Mouse (Mus musculus): Measurements from ENCODE around the gene Asl. TPM values are rescaled to one million over a fixed set of nuclear protein-coding genes. Genes with fewer than 3 reads are reported as not detected.

Asl gene
- polyA plus RNA-seq, 1 experiment, result 40.4 TPM

- Histone ChIP-seq H3K27ac (ENCODE audit: control insufficient read depth, insufficient read depth, low read length) (no peak overlapping the region), H3K4me1 (replicated peaks; ENCODE audit: control insufficient read depth, insufficient read depth, low read length) (no peaks in the 10 kb centered on the region), H3K27me3 (ENCODE audit: control insufficient read depth, insufficient read depth, low read length) (no peaks in the 10 kb centered on the region), H3K36me3 (ENCODE audit: control insufficient read depth, insufficient read depth, low read length) (peaks cover 11% of the 10 kb centered on the region), H3K4me3 (ENCODE audit: control insufficient read depth, insufficient read depth, low read length) (no peak overlapping the region)
- TF ChIP-seq CTCF (IDR thresholded peaks at IDR 0.05; ENCODE audit: borderline replicate concordance, control insufficient read depth, extremely low read depth, insufficient read depth, low read length, poor library complexity) (no peak), POLR2A (IDR thresholded peaks at IDR 0.05; ENCODE audit: control insufficient read depth, extremely low read depth, insufficient read depth, low read length, poor library complexity) (no peak)
- 97% methylated on average over 14 of the region's 14 CpGs for WGBS
- DNase-seq, result no peak
Observed at GRCm38 (mm10) chr5:129993374-129993773, 35.7 kb downstream of the Asl start.

GRCm38 (mm10) chr5:129991898-129992297 lies 37.1 kb downstream of the Asl start:
- H3K27me3 ChIP-seq (ENCODE audit: control insufficient read depth, insufficient read depth, low read length), result no peaks in the 10 kb centered on the region
- WGBS, result 95% methylated on average over 5 of the region's 5 CpGs
- no peak overlapping the region for H3K27ac ChIP-seq (ENCODE audit: control insufficient read depth, insufficient read depth, low read length)
- peaks cover 11% of the 10 kb centered on the region for H3K36me3 ChIP-seq (ENCODE audit: control insufficient read depth, insufficient read depth, low read length)
- no peak for TF ChIP-seq POLR2A (IDR thresholded peaks at IDR 0.05; ENCODE audit: control insufficient read depth, extremely low read depth, insufficient read depth, low read length, poor library complexity)
- TF ChIP-seq CTCF (IDR thresholded peaks at IDR 0.05; ENCODE audit: borderline replicate concordance, control insufficient read depth, extremely low read depth, insufficient read depth, low read length, poor library complexity), result no peak
- H3K4me1 ChIP-seq (replicated peaks; ENCODE audit: control insufficient read depth, insufficient read depth, low read length), result no peaks in the 10 kb centered on the region
- no peak overlapping the region for H3K4me3 ChIP-seq (ENCODE audit: control insufficient read depth, insufficient read depth, low read length)
- DNase-seq, result no peak

DNA sequence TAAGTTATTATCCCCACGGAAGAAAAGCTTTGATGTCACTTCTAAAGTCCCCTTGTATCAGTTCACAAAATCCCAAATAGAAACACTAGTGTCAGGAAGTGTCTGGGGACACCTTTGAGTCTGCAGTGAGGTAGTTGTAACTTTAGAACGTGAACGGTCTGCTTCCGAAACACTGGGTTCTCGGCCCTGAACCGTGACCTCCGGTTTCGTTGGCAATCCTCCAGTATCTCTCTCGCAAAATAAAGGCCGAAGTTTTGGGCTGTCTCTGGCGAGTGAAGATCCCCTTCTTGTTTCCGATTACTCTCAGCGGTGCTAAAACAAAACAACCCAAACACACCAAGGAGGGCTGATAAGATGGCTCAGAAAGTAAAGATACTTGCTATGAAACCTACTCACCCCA lies 39.7 kb downstream of the Asl start:
- WGBS, result 87% methylated on average over 13 of the region's 13 CpGs
- Histone ChIP-seq H3K27me3 (ENCODE audit: control insufficient read depth, insufficient read depth, low read length) (no peaks in the 10 kb centered on the region), H3K36me3 (ENCODE audit: control insufficient read depth, insufficient read depth, low read length) (peaks cover 11% of the 10 kb centered on the region), H3K27ac (ENCODE audit: control insufficient read depth, insufficient read depth, low read length) (no peak overlapping the region), H3K4me1 (replicated peaks; ENCODE audit: control insufficient read depth, insufficient read depth, low read length) (no peaks in the 10 kb centered on the region), H3K4me3 (ENCODE audit: control insufficient read depth, insufficient read depth, low read length) (no peak overlapping the region)
- DNase-seq, result no peak
- TF ChIP-seq CTCF (IDR thresholded peaks at IDR 0.05; ENCODE audit: borderline replicate concordance, control insufficient read depth, extremely low read depth, insufficient read depth, low read length, poor library complexity) (no peak), POLR2A (IDR thresholded peaks at IDR 0.05; ENCODE audit: control insufficient read depth, extremely low read depth, insufficient read depth, low read length, poor library complexity) (no peak)

DNA sequence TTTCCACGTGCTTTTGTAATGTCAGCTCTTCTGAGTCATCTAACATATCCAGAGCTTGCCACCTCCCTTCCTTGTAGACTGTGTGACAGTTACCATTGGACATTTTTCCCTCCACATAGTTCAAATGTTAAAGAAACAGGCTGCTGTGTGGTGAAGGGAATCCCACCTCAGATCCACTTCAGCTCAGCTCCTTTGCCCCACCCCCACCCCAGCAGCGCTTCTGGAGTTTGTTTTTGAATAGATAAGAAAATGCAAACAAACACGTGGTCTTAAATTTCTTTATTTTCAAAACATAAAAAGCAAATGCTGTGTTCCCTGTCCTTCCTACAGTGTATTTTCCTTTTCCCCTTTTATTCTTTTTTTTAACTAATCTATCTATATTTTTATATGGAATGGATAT lies 48.8 kb downstream of the Asl start:
- Histone ChIP-seq H3K27me3 (ENCODE audit: control insufficient read depth, insufficient read depth, low read length) (no peaks in the 10 kb centered on the region), H3K27ac (ENCODE audit: control insufficient read depth, insufficient read depth, low read length) (no peak overlapping the region), H3K4me1 (replicated peaks; ENCODE audit: control insufficient read depth, insufficient read depth, low read length) (no peaks in the 10 kb centered on the region), H3K4me3 (ENCODE audit: control insufficient read depth, insufficient read depth, low read length) (no peak overlapping the region), H3K36me3 (ENCODE audit: control insufficient read depth, insufficient read depth, low read length) (0 out of 2 replicates have a peak, but pooled peaks cover 3% of the 10 kb centered on the region)
- TF ChIP-seq CTCF (IDR thresholded peaks at IDR 0.05; ENCODE audit: borderline replicate concordance, control insufficient read depth, extremely low read depth, insufficient read depth, low read length, poor library complexity) (no peak), POLR2A (IDR thresholded peaks at IDR 0.05; ENCODE audit: control insufficient read depth, extremely low read depth, insufficient read depth, low read length, poor library complexity) (no peak)
- DNase-seq, result no peak
- WGBS, result 97% methylated on average over 3 of the region's 3 CpGs

DNA sequence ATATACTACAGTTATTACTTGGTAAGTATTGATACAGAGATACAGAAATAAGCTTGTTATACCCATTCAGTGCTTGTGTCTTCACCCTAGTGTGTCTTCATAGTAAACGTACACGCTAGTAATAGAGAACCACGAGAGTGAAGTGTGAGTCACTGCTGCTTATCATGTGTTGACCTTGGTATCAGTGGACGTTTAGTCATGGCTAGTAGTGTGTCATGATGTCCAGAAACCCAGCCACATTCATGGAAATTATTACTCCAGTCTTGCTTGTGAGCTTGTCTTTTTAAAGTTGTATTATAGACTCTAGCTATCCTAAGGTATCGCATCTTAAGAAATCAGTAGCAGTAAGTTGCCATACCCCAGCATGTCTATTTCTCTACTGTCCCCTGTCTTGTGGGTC lies 50.4 kb downstream of the Asl start:
- H3K27ac ChIP-seq (ENCODE audit: control insufficient read depth, insufficient read depth, low read length), result no peak overlapping the region
- no peak for TF ChIP-seq POLR2A (IDR thresholded peaks at IDR 0.05; ENCODE audit: control insufficient read depth, extremely low read depth, insufficient read depth, low read length, poor library complexity)
- no peak for TF ChIP-seq CTCF (IDR thresholded peaks at IDR 0.05; ENCODE audit: borderline replicate concordance, control insufficient read depth, extremely low read depth, insufficient read depth, low read length, poor library complexity)
- H3K27me3 ChIP-seq (ENCODE audit: control insufficient read depth, insufficient read depth, low read length), result no peaks in the 10 kb centered on the region
- no peaks in the 10 kb centered on the region for H3K4me1 ChIP-seq (replicated peaks; ENCODE audit: control insufficient read depth, insufficient read depth, low read length)
- H3K4me3 ChIP-seq (ENCODE audit: control insufficient read depth, insufficient read depth, low read length), result no peak overlapping the region
- DNase-seq, result no peak
- 0 out of 2 replicates have a peak, but pooled peaks cover 3% of the 10 kb centered on the region for H3K36me3 ChIP-seq (ENCODE audit: control insufficient read depth, insufficient read depth, low read length)
- WGBS, result 95% methylated on average over 5 of the region's 5 CpGs

DNA sequence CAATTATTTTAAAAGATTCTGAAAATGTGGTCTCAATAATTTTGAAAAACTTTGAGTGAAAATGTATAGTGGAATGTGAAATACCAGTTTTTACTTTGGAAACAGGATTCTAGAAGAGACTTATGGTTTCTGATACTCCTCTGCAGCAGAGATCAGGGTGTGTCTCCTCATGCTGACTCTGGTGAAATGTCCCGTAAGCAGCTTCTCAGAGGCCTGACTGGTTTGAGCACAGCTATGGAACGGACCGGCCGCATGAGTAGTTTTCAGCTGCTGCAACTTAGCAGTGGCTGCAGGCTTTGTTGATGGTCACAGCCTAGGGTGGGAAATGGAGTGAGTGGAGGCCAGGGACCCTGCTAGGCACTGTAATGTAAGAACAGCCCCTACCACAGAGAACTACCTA lies 51.3 kb downstream of the Asl start:
- no peak for DNase-seq
- H3K27ac ChIP-seq (ENCODE audit: control insufficient read depth, insufficient read depth, low read length), result no peak overlapping the region
- no peaks in the 10 kb centered on the region for H3K4me1 ChIP-seq (replicated peaks; ENCODE audit: control insufficient read depth, insufficient read depth, low read length)
- 0 out of 2 replicates have a peak, but pooled peaks cover under 1% of the 10 kb centered on the region for H3K36me3 ChIP-seq (ENCODE audit: control insufficient read depth, insufficient read depth, low read length)
- no peak overlapping the region for H3K4me3 ChIP-seq (ENCODE audit: control insufficient read depth, insufficient read depth, low read length)
- 96% methylated on average over 4 of the region's 4 CpGs for WGBS
- TF ChIP-seq POLR2A (IDR thresholded peaks at IDR 0.05; ENCODE audit: control insufficient read depth, extremely low read depth, insufficient read depth, low read length, poor library complexity) (no peak), CTCF (IDR thresholded peaks at IDR 0.05; ENCODE audit: borderline replicate concordance, control insufficient read depth, extremely low read depth, insufficient read depth, low read length, poor library complexity) (no peak)
- no peaks in the 10 kb centered on the region for H3K27me3 ChIP-seq (ENCODE audit: control insufficient read depth, insufficient read depth, low read length)

DNA sequence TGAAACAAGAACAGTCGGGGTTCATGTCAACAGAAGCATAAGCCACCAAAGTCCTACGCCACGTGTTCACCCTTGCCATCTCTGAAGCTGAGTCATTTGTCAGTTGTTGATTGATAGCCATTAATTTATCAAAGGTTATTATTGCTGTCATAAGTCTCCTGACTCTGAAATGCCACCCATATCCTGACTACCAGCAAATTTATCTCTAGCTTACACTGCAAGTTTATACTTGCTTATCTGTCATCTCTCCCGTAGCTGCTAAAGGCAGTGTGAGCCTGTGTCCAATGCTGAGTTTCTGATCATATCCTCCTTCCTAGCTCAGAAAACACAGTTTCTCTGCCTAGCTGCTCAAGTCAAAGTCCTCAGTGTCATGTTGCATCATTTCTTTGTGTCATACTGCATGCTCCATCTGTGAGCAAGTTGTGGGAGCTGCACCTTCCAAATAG lies 54.2 kb downstream of the Asl start:
- Histone ChIP-seq H3K4me3 (ENCODE audit: control insufficient read depth, insufficient read depth, low read length) (no peak overlapping the region), H3K27ac (ENCODE audit: control insufficient read depth, insufficient read depth, low read length) (no peak overlapping the region), H3K27me3 (ENCODE audit: control insufficient read depth, insufficient read depth, low read length) (no peaks in the 10 kb centered on the region), H3K4me1 (replicated peaks; ENCODE audit: control insufficient read depth, insufficient read depth, low read length) (no peaks in the 10 kb centered on the region), H3K36me3 (ENCODE audit: control insufficient read depth, insufficient read depth, low read length) (0 out of 2 replicates have a peak, but pooled peaks cover 5% of the 10 kb centered on the region)
- WGBS, result 91% methylated on average over 4 of the region's 4 CpGs
- TF ChIP-seq CTCF (IDR thresholded peaks at IDR 0.05; ENCODE audit: borderline replicate concordance, control insufficient read depth, extremely low read depth, insufficient read depth, low read length, poor library complexity), result no peak
- no peak for TF ChIP-seq POLR2A (IDR thresholded peaks at IDR 0.05; ENCODE audit: control insufficient read depth, extremely low read depth, insufficient read depth, low read length, poor library complexity)
- no peak for DNase-seq

All from thymus, adult 2 months (tissue).